ENCODE assay signal across 11 mouse cellular contexts in genomic region chr1:182475005-182475796, GRCm38 (mm10). TPM values are rescaled to one million over a fixed set of nuclear protein-coding genes. Genes with fewer than 3 reads are reported as not detected.
DNase-seq lines count a peak whose midpoint lies in the region; ATAC-seq and TF ChIP-seq lines count a peak whose summit lies in the region.
"Had no signal": no experiment of that assay in that cellular context is flagged by ENCODE, and none has a peak within 500 bp of the region (broad histone marks: within the 10 kb centered on the region; RNA-seq: fewer than 3 reads in every experiment).

No protein-coding gene starts in this region.

- peaks cover 8% of the 10 kb centered on the region; the same call in 1 of the 2 replicates for H3K4me1 ChIP-seq in intestine, postnatal 0 days (replicated peaks; ENCODE audit: control insufficient read depth, insufficient read depth, low read length)
- 0 out of 2 replicates have a peak, but pooled peaks cover 4% of the 10 kb centered on the region for H3K4me1 ChIP-seq in intestine, embryonic 15.5 days (replicated peaks)
- H3K4me1 ChIP-seq in ES-Bruce4 (ENCODE audit: control insufficient read depth, insufficient read depth, low read length), result no peaks in the 10 kb centered on the region
- H3K4me1 ChIP-seq: neural tube, embryonic 13.5 days had no signal

- TF ChIP-seq EP300 in ES-Bruce4 (IDR thresholded peaks at IDR 0.05; ENCODE audit: insufficient read depth, low read depth, low read length), result no peak

- peak; percentile 33 for DNase-seq in A20 (ENCODE audit: low read depth, low spot score)
- peak; percentile 41 to 55 for DNase-seq in layer of hippocampus, postnatal 36 days
- DNase-seq in testis, postnatal 14 days (ENCODE audit: low spot score), result no peak
- no peak for DNase-seq in kidney, adult 11 months
- DNase-seq: thymus, postnatal 14 days had no signal

- H3K27me3 ChIP-seq in intestine, postnatal 0 days (replicated peaks; ENCODE audit: control insufficient read depth, insufficient read depth, low read length), result no peaks in the 10 kb centered on the region
- H3K27me3 ChIP-seq in intestine, embryonic 15.5 days (replicated peaks), result no peaks in the 10 kb centered on the region
- H3K27me3 ChIP-seq in ES-Bruce4 (ENCODE audit: control insufficient read depth, insufficient read depth, low read length, poor library complexity, severe bottlenecking), result no peaks in the 10 kb centered on the region
- H3K27me3 ChIP-seq: megakaryocyte, embryonic 14.5 days; neural tube, embryonic 13.5 days had no signal

- H3K9me3 ChIP-seq in intestine, postnatal 0 days (ENCODE audit: control insufficient read depth), result no peaks in the 10 kb centered on the region
- H3K9me3 ChIP-seq in intestine, embryonic 15.5 days, result no peaks in the 10 kb centered on the region
- no peaks in the 10 kb centered on the region for H3K9me3 ChIP-seq in ES-Bruce4 (replicated peaks; ENCODE audit: control insufficient read depth, insufficient read depth, low read length, poor library complexity, severe bottlenecking)
- H3K9me3 ChIP-seq: megakaryocyte, embryonic 14.5 days; neural tube, embryonic 13.5 days had no signal

- no peak overlapping the region for H3K4me2 ChIP-seq in intestine, postnatal 0 days (replicated peaks; ENCODE audit: low read depth)
- no peak overlapping the region for H3K4me2 ChIP-seq in intestine, embryonic 15.5 days (replicated peaks)
- H3K4me2 ChIP-seq: neural tube, embryonic 13.5 days had no signal

- WGBS in intestine, postnatal 0 days, result 88% methylated on average over 5 of the region's 5 CpGs
- 82% methylated on average over 5 of the region's 5 CpGs for WGBS in intestine, embryonic 15.5 days

- peaks cover 70% of the 10 kb centered on the region for H3K36me3 ChIP-seq in intestine, postnatal 0 days (ENCODE audit: control insufficient read depth, insufficient read depth)
- H3K36me3 ChIP-seq in intestine, embryonic 15.5 days, result peaks cover 45% of the 10 kb centered on the region
- H3K36me3 ChIP-seq in ES-Bruce4 (ENCODE audit: control insufficient read depth, insufficient read depth, low read length, poor library complexity, severe bottlenecking), result no peaks in the 10 kb centered on the region; the same call in 1 of the 2 replicates

- H3K9ac ChIP-seq in intestine, postnatal 0 days (ENCODE audit: low read depth, low read length), result no peak overlapping the region
- no peak overlapping the region for H3K9ac ChIP-seq in intestine, embryonic 15.5 days
- no peak overlapping the region for H3K9ac ChIP-seq in ES-Bruce4 (ENCODE audit: low read depth, poor library complexity, severe bottlenecking)
- H3K9ac ChIP-seq: neural tube, embryonic 13.5 days had no signal

- peak; percentile 56 for TF ChIP-seq CTCF in intestine, postnatal 0 days (IDR thresholded peaks at IDR 0.05; ENCODE audit: low read depth)
- TF ChIP-seq CTCF in ES-Bruce4 (IDR thresholded peaks at IDR 0.05; ENCODE audit: low read depth, low read length), result peak; percentile 37

- no peak overlapping the region for H3K4me3 ChIP-seq in intestine, postnatal 0 days (ENCODE audit: low read depth, low read length)
- no peak overlapping the region for H3K4me3 ChIP-seq in intestine, embryonic 15.5 days (replicated peaks)
- H3K4me3 ChIP-seq in ES-Bruce4 (ENCODE audit: low read depth, low read length), result no peak overlapping the region
- H3K4me3 ChIP-seq: megakaryocyte, embryonic 14.5 days; neural tube, embryonic 13.5 days had no signal

- ATAC-seq in intestine, postnatal 0 days, result no peak
- no peak for ATAC-seq in intestine, embryonic 15.5 days
- ATAC-seq: inflammation-experienced regulatory T-cells, adult 6 months had no signal

- H3K27ac ChIP-seq in intestine, postnatal 0 days (ENCODE audit: low read depth, low read length), result no peak overlapping the region
- no peak overlapping the region for H3K27ac ChIP-seq in intestine, embryonic 15.5 days
- H3K27ac ChIP-seq in ES-Bruce4 (ENCODE audit: insufficient read depth, low read length), result no peak overlapping the region
- H3K27ac ChIP-seq: neural tube, embryonic 13.5 days had no signal

- TF ChIP-seq POLR2A in ES-Bruce4 (IDR thresholded peaks at IDR 0.05; ENCODE audit: insufficient read depth, low read length), result no peak

RNA-seq across cellular contexts. Expression of gene Capn2, which starts 42.2 kb away (rescaled TPM):
- 31.8 and 34.0 TPM in 2 replicates for polyA plus RNA-seq in intestine, postnatal 0 days (2015; fragmentation: Nextera tagmentation; extraction: Ambion mirVana)
- polyA plus RNA-seq in intestine, embryonic 15.5 days (2015; fragmentation: Nextera tagmentation; extraction: Ambion mirVana), result 85.5 and 95.1 TPM in 2 replicates
- 60.5 and 61.1 TPM in 2 replicates for polyA plus RNA-seq in ES-Bruce4 (2011; ENCODE audit: insufficient read depth, insufficient read length, low read depth, missing spikeins)
- total RNA-seq in layer of hippocampus, postnatal 36 days (2021), result 10 to 100 TPM; 57.9 to 59.5 TPM

Comparison
In these comparisons a context has a peak if more than half of its experiments do, and no peak if none do; other contexts are left out.
1. DNase-seq: peak in A20 (single experiment) and layer of hippocampus, postnatal 36 days (2 of 2); none in testis, postnatal 14 days (single experiment) and kidney, adult 11 months (single experiment).